Mouse (Mus musculus) T-cell, adult 66 days (primary cell): ENCODE data around the gene Tcaf1. TPM values are rescaled to one million over a fixed set of nuclear protein-coding genes. Genes with fewer than 3 reads are reported as not detected.

Source experiments
- total RNA-seq, 2 experiments: library from RNA; stranded (reverse); gene quantifications; 3 replicates in 1 of 2; 4 replicates in 1 of 2; pipeline ENCODE4 v1.2.4; 2023

Gene Tcaf1
- not detected for total RNA-seq

DNA sequence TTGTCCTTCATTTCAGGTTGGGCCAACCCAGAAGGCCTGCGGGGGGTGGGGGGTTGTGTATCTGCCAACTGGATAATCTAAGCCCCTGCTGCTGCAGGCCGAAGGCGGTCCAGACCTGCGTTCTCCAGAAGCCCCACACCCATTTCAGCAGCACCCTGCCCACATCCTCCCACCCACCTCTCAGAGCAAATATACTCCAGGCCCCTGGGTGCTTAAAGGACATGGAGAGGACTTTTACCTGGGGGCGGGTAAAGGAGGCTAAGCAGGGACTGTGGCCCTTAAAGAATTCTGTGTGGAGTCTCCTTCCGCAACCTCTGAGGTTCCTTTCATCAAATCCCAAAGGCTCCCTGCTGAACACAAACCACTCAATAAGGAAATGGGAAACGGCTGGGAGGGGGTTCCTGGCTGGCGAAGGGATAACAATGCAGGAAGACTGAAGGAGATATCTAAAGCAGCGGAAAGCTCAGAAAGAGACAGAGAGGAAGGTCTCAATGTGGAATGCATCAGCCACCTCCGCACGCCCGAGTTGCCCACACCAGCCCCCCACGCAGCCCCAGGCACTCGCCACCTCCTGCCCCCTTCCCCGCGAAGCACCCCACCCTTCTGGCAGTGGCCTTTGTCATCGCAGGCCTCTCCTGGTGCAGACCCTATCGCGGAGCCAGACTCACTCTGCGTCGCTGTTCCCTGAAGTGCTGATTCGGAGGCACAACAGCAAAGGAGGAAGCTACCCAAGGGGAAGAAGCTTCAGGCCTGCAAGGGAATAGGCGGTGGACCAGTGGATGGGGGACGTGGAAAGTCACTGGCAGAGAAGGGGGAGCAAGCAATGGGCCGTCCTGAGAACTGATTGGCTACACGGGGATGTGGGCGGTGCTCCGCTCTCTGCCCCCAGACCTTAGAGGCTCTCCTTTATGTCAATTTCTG lies at the start of gene Tcaf1:
Tcaf1 (minus strand) TSS at position 798 of the 921 bp plus-strand sequence.

DNA sequence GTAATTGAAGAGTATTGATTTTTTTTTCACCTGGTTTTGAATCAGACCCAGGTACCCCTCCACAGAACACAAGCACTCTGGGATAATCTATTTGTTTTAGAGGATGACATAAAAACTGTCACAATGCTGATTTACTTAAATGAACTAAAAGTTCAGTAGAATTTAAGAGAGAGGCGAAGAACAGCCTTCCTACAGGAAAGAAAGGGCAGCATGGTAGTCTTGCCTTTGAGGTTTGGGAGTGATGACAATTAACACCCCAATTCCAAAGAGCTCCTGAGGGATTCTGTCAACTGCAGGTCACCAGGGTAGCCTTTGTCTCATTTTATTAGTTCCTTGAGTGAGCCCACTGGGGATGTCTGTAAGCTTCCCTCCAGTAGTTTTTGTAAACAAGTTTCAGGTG lies 46.2 kb upstream of the Tcaf1 start, which contains the start of gene Olfr38:
Olfr38 (plus strand) TSS at position 301 of the 400 bp plus-strand sequence.

DNA sequence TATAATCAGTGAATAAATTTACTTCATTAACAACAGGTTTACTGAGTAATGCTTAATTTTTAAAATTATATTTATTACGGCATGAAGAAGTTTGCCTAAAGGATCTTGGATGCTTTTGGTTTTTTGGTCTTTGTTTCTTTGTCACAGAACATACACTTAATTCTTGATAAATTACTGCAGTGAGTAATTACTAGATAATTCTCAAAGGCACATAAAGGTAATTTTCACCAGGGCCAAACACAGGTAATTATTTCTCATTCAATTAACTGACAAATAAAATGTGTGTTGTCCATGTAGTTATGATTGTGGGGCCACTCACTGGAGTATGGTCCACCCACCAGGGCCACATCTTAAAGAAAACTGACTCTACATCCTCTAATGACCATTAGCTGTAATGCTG lies 29.2 kb upstream of the Tcaf1 start, which contains the start of gene Olfr453:
Olfr453 (plus strand) TSS at position 301 of the 400 bp plus-strand sequence.

DNA sequence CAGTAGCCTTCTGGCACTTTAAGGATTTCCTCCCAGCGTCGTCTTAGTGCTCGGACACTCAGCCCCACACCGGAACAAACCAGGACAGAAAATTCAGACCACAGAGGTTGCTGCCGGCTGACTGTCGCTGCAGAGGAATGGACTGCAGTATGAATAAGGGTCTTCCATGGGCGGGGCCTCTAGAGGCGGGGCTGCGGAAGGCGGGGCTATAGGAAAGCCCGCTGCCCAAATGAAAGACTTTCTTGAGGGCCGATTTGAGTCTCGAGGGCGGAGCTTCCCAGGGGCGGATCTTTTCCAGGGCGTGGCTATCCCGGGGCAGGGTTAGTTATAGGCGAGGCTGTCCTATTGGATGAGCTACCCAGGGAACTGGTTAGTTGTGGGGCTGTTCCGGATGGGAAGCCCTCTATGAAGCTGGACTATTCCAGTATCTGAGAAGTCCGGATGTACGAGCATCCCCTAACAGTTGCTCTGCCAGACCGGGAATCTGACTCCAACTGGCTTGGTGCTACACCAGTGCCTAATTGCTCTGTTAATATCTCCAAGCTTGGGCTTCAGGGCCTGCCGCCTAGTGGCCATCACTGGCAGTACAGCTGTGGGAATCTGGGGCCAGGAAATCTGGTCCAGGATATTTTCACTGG lies 64.9 kb downstream of the Tcaf1 start, which contains the start of gene Tcaf2:
Tcaf2 (minus strand) TSS at position 343 of the 638 bp plus-strand sequence.

Other genes with a start within 250 kb of the Tcaf1 start
- not detected for gene Olfr458, start 244.9 kb downstream of the Tcaf1 start, total RNA-seq
- gene Olfr457, start 233.8 kb downstream of the Tcaf1 start, total RNA-seq = not detected
- not detected for gene Olfr456, start 222.9 kb downstream of the Tcaf1 start, total RNA-seq
- not detected for gene Olfr455, start 162.5 kb downstream of the Tcaf1 start, total RNA-seq
- gene Tcaf3, start 112.4 kb downstream of the Tcaf1 start, total RNA-seq = not detected
- gene Tcaf2, start 64.8 kb downstream of the Tcaf1 start, total RNA-seq = not detected
- gene Olfr453, start 29.3 kb upstream of the Tcaf1 start, total RNA-seq = not detected
- not detected for gene Olfr38, start 46.3 kb upstream of the Tcaf1 start, total RNA-seq
- not detected for gene Olfr452, start 75.0 kb upstream of the Tcaf1 start, total RNA-seq
- not detected for gene Olfr450, start 101.9 kb upstream of the Tcaf1 start, total RNA-seq
- gene Olfr449, start 124.3 kb upstream of the Tcaf1 start, total RNA-seq = not detected
- gene Olfr448, start 180.4 kb upstream of the Tcaf1 start, total RNA-seq = not detected
- not detected for gene Olfr447, start 198.8 kb upstream of the Tcaf1 start, total RNA-seq
- not detected for gene Olfr446, start 211.3 kb upstream of the Tcaf1 start, total RNA-seq
- gene Olfr444, start 239.0 kb upstream of the Tcaf1 start, total RNA-seq = not detected